21 mouse cellular contexts compared by ENCODE assay signal in the genomic region with DNA sequence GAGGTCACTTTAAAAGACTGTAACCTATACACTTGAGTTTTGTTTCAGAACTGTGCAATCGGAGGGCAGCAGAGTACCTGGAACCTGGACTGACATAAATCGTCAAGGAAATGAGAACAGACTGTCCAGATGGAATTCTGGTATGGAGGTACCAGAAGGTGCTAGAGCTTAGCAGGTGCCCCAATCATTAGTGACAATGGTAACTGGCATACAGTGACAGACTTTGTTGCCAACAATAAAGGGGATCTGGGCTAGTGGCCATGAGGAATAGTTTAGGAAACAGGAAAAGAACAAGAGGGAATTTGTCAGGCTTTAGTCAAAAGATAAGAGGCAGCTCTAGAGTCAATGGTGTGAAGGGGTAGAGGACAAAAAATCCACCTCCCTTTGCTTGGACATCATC. TPM values are rescaled to one million over a fixed set of nuclear protein-coding genes. Genes with fewer than 3 reads are reported as not detected.
DNase-seq lines count a peak whose midpoint lies in the region.
"Had no signal": no experiment of that assay in that cellular context is flagged by ENCODE, and none has a peak within 500 bp of the region (broad histone marks: within the 10 kb centered on the region; RNA-seq: fewer than 3 reads in every experiment).

No protein-coding gene starts in this region.

- DNase-seq in layer of hippocampus, postnatal 14 days (ENCODE audit: low spot score in 2 of 2) = peak; percentile 17 to 44
- no peak for DNase-seq in layer of hippocampus, adult 9-11 months
- peak; percentile 59 for DNase-seq in cerebellum, adult 11 months
- peak; percentile 79 for DNase-seq in cerebellum, adult 9-11 months
- DNase-seq in kidney, adult 11 months = no peak
- DNase-seq in thymus, postnatal 0 days (ENCODE audit: low spot score) = no peak
- no peak for DNase-seq in adrenal gland, adult 8-10 months
- DNase-seq: embryo, embryonic 11 days; gastrocnemius, postnatal 10 days; heart, postnatal 10 days; kidney, adult 18-20 months; kidney, postnatal 4 days; right cerebral cortex, adult 18-20 months; right cerebral cortex, postnatal 4 days had no signal

RNA-seq across cellular contexts. Expression of a gene that starts 43.3 kb away (rescaled TPM):
- total RNA-seq in layer of hippocampus, postnatal 14 days (2021) = 1 to 10 TPM; 1.7 to 2.7 TPM
- 0.17 and 0.22 TPM in 2 replicates for polyA plus RNA-seq in thymus, postnatal 0 days (2015; fragmentation: Nextera tagmentation; extraction: Ambion mirVana)
- total RNA-seq in adrenal gland, adult 8-10 months (2022) = 10 to 100 TPM in 2 of 4 experiments, 1 to 10 TPM in 2; 7.4 to 18.0 (median 13.2) TPM
- total RNA-seq: ES-E14; gastrocnemius, postnatal 10 days; granulocyte monocyte progenitor cell, adult 5-6 weeks had no signal
- polyA plus RNA-seq: erythroblast, embryonic 14.5 days; forebrain, embryonic 12.5 days; liver, adult 2 months; liver, embryonic 16.5 days; midbrain, embryonic 10.5 days had no signal

Comparison
In these comparisons a context has a peak if more than half of its experiments do, and no peak if none do; other contexts are left out.
1. DNase-seq: peak in layer of hippocampus, postnatal 14 days (2 of 2), cerebellum, adult 11 months (single experiment) and cerebellum, adult 9-11 months (single experiment); none in layer of hippocampus, adult 9-11 months (single experiment), kidney, adult 11 months (single experiment), thymus, postnatal 0 days (single experiment) and adrenal gland, adult 8-10 months (single experiment).